Mouse (Mus musculus) right cerebral cortex, postnatal 4 days (tissue): ENCODE measurements around the gene Smox.
A peak's percentile ranks its signal among the peaks of the same experiment; 100 is the strongest.

ENCODE experiments used
- DNase-seq: peaks from one replicate; pipeline ENCODE4 v3.0.0-alpha.2; 2022

Gene Smox

GRCm38 (mm10) chr2:131486046-131486445 lies 5.2 kb upstream of the Smox start:
- DNase-seq: no peak

DNA sequence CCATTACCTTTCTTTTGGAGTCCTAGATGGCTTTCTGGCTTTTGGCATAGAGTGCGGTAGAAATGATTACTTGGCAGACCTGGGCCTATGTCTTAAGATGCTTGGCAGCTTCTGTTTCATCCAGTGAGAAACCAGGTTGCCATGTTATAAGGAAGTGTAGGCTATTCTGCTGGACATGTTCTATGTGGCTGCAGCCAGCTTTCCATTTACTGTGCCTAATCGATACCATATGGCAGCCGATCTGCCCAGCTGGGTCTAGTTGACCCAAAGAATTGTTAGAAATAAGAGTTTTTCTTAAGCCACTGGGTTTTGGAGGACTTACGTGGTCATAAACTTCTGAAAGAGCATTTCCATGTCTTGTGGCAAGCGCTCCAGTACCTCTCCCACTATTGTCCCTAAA lies 4.0 kb upstream of the Smox start:
- no peak for DNase-seq

DNA sequence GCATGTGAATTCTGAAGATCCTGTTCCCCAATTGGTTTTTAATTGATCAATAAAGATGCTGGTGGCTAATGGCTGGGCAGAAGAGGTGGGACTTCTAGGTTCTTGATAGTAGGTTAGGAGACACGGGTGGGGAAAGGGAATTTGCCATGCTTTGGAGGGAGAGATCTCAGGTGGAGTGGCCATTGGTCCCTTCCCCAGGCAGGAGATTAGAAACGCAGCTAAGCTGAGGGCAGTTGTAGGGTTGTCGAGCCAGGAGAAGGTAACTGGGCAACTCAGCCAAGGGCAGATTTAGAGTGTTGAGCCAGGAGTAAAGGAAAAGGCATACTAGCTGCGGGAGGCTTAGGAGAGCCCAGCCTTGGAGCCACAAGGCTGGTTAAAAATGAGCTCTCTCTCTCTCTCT lies 3.0 kb upstream of the Smox start:
- DNase-seq: no peak

GRCm38 (mm10) chr2:131488870-131489269 lies 2.4 kb upstream of the Smox start:
- no peak for DNase-seq

DNA sequence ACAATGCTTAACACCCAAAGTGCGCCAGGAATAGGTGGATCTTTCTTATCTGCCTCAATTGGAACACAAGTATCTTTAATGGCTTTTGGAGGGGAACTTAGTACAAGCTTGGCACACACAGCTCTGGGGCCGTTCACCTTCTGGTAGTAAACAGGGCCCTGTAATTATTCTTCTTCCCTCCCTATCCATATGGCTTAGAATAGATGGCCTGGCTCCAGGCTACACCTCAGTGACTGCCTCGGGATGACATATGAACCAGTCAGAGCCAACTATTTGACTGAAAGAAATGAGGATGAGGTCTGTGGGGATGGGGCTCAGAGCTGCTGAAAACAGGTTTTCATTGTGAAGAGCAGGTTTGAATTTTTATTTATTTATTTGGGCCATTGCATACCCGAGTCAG lies 1.7 kb upstream of the Smox start:
- no peak for DNase-seq

GRCm38 (mm10) chr2:131491707-131492595 lies 655 bp downstream of the Smox start:
- DNase-seq: peak; percentile 77

DNA sequence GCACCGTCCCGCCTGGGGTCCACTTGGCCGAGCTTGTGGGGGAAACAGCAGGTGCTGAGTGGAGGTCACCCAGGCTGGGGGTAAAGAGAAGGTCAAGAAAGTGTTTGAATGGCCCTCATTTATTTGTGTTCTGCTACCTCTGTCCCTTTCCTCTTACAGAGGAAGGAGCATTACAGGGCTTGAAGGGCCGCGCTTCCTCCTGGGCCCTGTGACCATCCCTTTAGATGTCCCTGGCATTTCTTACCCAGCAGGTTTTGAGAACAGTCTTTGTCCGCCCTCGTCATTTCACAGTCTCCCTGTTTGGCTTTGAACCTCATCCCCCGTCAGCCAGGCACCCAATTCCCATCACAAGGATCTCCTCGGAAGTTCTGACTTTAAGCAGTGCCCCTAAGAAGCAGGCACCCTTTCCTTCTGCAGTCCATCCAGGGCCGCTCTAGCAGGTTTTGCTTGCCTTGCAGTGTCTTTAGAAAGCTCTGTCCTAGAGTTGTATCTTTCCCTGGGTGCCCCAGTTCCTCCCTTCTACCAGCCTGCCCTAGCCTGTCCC lies 1.4 kb downstream of the Smox start:
- no peak for DNase-seq

DNA sequence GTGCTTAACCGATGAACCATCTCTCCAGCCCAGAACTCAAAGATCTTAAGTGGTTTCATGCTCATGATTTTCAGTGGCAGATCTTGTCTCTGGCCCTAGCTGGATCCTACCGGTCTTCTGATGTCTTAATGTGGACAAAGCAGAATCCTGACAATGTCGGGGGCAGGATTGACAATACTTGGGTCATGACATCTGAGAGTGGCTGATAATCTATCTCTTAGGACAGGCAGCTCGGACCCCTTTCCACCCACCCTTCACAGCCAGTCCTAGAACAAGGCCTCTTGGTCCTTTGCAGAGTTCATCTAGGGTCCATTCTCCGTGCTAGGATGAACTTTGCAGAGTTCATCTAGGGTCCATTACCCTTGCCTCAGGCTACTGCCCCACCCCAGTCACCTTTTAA lies 2.1 kb downstream of the Smox start:
- no peak for DNase-seq

DNA sequence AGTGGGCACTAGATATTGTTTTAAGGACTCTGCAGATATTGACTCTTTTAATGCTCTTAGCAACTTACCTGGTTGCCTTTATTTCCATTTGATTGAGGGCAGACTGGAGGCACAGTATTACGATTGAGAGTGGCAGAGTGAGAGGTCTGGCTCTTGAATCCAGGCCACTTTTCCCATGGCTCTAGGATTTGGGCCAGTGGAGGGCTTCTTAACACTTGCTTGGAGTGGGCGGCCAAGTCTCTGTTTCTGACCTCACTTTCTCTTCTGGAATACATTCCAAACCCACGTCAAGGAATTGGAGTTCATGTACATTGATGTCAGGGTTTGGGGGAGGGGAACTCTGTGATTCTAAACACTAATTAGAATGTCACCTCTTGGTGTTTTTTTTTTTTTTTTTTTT lies 4.0 kb downstream of the Smox start:
- no peak for DNase-seq

GRCm38 (mm10) chr2:131496125-131496820 lies 5.0 kb downstream of the Smox start:
- DNase-seq: no peak

- no peak for DNase-seq
Observed at GRCm38 (mm10) chr2:131497224-131497856, 6.0 kb downstream of the Smox start.

- DNase-seq: no peak
Observed at GRCm38 (mm10) chr2:131498219-131498618, 6.9 kb downstream of the Smox start.

- no peak for DNase-seq
Observed at GRCm38 (mm10) chr2:131499290-131499845, 8.1 kb downstream of the Smox start.

- DNase-seq: no peak
Observed at GRCm38 (mm10) chr2:131501886-131502285, 10.6 kb downstream of the Smox start.

DNA sequence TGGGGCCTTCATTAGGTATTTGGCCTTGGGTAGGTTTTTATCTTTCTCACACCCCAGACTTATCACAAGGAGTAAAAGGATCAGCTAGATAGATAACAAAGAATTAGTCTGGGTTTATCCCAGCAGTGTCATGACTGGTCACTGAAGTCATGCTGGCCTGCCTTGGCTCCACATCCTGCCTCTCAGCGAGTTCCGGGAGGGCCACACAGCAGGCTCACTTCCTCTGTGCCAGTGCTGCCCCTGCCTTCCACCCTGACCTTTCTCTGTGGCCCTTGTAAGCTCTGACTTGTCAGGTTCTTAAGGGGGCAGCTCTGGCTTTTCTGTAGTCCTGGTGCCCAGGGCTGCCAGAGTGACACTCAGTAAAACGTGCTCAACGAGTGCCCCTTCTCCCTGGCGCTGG lies 11.3 kb downstream of the Smox start:
- DNase-seq: no peak

DNA sequence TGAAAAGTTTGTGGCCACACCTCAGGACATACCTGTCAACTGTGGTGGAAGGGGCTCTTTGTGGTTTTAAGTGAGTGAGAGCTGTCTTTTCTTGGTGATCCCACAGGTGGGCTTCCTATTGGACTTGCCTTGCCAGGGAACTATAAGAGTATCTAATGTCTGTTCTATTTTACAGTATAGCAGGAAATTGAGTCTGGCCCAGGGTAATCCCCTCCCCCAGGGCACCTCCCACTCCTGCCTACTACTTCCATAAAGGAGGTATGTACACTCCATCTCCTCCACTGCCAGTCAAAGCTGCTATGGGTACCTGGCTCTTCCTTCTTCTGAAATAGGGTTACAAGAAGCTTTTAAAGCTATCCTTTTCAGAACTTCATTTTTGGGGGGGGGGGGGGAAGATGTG lies 14.1 kb downstream of the Smox start:
- no peak for DNase-seq

DNA sequence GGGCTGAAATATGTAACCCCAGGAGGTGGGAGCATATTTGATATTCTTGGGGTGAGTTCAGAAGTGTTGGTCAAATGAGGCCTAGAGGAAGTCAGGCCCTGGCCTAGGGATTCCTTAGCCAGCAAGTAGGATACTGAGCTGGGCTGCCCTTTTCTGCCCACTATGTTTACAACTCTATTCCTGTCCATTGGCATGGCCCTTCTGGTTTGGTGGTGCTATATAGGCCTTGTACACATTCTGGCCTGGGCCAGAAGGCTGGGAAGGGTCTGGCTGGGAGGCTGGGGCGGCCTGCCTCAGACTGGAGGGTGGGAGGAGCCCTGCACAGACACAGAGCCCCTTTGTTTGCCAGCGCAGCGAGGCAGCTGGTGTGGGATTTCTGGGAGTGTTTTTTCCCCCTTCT lies 15.1 kb downstream of the Smox start:
- DNase-seq: no peak

GRCm38 (mm10) chr2:131508501-131508900 lies 17.2 kb downstream of the Smox start:
- DNase-seq: no peak

DNA sequence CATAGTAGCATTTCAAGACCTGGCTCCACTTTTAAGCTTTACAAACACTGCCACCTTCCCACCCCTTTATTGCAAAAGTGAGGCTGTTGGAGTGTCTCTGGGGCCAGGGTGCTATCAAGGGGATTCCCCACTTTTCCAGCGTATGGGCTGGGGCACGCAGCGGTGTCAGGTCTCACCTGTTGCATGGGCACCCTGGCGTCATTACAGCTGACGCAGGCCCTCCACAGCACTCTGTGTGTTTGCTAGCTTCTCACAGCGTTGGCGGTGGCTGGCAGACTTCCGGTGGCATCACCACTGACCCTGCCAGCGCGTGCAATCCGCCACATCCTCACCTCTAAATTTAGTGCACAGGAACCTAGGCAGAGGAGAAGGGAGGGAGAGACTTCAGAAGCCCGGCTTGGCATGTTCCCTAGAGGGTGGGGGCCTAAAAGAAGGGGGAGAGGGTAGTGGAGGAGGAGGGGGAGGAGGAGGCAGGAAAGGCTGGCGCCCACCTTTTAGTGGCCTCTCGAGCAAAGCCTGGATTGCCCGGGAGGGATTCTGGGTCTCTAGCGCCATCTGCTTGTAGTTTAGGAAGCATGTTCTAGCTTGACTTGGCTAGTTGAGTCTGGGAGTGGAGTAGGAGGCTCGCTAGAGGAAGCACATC lies 18.5 kb downstream of the Smox start:
- DNase-seq: peak; percentile 56

GRCm38 (mm10) chr2:131510531-131510930 lies 19.2 kb downstream of the Smox start:
- no peak for DNase-seq

DNA sequence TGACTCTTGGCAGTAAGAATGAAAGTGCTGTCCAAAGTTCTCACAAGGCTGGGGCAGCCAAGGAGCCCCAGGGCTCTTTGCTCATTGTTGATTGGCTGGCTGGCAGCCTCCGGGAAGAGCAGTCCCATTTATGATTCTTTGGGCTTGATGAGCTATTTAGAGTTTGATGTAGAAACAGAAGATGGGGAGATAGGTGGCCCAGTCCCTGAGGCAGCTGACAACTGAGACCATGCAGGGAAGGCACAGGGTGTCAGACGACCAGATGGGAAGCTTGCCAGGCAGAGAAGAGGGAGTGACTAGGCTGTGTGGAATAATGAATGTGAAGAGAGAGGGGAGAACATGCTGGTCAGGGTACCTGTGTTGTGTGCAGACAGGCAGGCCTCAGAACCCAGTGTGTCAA lies 22.2 kb downstream of the Smox start:
- DNase-seq: no peak

DNA sequence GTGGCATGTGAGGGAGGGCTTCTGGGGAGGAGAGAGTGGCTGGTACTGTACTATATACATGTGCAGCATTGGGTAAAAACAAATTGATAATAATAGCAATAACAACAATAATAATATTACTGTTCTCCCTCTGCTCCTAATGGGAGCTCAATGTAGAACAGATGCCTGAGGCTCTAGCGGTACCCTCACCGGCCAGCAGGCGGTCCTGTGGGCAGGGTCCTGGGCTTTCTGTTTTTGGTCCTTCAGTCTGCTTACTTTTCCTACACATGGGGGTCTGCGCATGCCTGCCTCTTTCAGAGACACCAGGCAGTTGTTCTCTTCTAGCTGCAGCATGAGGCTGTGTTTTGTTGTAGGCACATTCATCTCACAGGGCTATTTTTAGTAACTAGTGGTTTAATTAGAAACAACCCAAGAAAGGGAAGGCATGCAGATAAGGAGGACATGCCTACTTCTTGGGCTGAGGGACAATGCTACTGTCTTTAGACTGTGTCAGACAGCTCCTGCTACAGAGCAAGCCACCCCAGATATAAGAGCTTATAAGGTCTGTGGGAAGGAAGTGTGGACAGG lies 22.8 kb downstream of the Smox start:
- DNase-seq: no peak
